ENCODE assay signal across 30 mouse cellular contexts in the genomic region with DNA sequence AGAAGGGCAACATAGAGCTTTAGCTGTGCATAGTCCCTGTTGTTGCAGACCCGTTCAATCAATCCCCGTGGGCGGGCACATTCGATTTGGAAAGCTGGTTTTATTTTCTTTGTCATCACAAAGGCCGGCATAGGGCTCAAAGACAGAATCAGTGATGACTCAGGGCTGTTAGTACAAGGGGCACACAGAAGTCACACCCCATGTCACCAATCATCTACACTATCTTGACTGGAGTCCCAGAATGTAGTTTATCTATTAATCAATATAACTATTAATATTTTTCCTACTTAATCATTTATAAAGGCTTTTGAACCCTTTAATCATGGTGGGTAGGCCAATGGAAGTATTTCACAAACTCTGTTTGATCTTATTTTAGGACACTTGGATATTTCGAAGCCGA. TPM values are rescaled to one million over a fixed set of nuclear protein-coding genes. Genes with fewer than 3 reads are reported as not detected.
"Had no signal": no experiment of that assay in that cellular context is flagged by ENCODE, and none has a peak within 500 bp of the region (broad histone marks: within the 10 kb centered on the region; RNA-seq: fewer than 3 reads in every experiment).

No protein-coding gene starts in this region.

- H3K4me1 ChIP-seq: embryonic facial prominence, embryonic 10.5 days; embryonic facial prominence, embryonic 12.5 days; embryonic facial prominence, embryonic 13.5 days; embryonic facial prominence, embryonic 15.5 days; forebrain, embryonic 10.5 days; forebrain, embryonic 12.5 days; forebrain, embryonic 13.5 days; forebrain, embryonic 15.5 days had no signal

- H3K4me3 ChIP-seq: embryonic facial prominence, embryonic 10.5 days; embryonic facial prominence, embryonic 12.5 days; embryonic facial prominence, embryonic 13.5 days; embryonic facial prominence, embryonic 15.5 days; erythroblast, embryonic 14.5 days; forebrain, embryonic 10.5 days; forebrain, embryonic 12.5 days; forebrain, embryonic 13.5 days; forebrain, embryonic 15.5 days; gastrocnemius, adult 2 months; heart, adult 2 months had no signal

- DNase-seq: cerebellum, adult 2 months; cerebellum, adult 8-10 months; cerebellum, adult 9-10 months; cerebellum, adult 9-11 months; cerebellum, postnatal 10 days; cerebellum, postnatal 14 days; cerebellum, postnatal 25 days; cerebellum, postnatal 36 days; embryo, embryonic 11 days; forebrain, postnatal 0 days; gastrocnemius, adult 2 months; gastrocnemius, postnatal 10 days; gastrocnemius, postnatal 14 days; gastrocnemius, postnatal 25 days; gastrocnemius, postnatal 36 days; heart, adult 18-20 months; heart, adult 2 months had no signal

- H3K27me3 ChIP-seq: embryonic facial prominence, embryonic 12.5 days; embryonic facial prominence, embryonic 13.5 days; embryonic facial prominence, embryonic 15.5 days; forebrain, embryonic 12.5 days; forebrain, embryonic 13.5 days; forebrain, embryonic 15.5 days had no signal

- ATAC-seq: forebrain, embryonic 13.5 days; forebrain, embryonic 14.5 days; forebrain, embryonic 15.5 days; forebrain, embryonic 16.5 days; forebrain, postnatal 0 days had no signal

- H3K9me3 ChIP-seq: embryonic facial prominence, embryonic 12.5 days; embryonic facial prominence, embryonic 13.5 days; embryonic facial prominence, embryonic 15.5 days; forebrain, embryonic 13.5 days; forebrain, embryonic 15.5 days had no signal

- H3K4me2 ChIP-seq: embryonic facial prominence, embryonic 12.5 days; embryonic facial prominence, embryonic 13.5 days; embryonic facial prominence, embryonic 15.5 days; forebrain, embryonic 12.5 days; forebrain, embryonic 13.5 days; forebrain, embryonic 15.5 days had no signal

- H3K27ac ChIP-seq: embryonic facial prominence, embryonic 10.5 days; embryonic facial prominence, embryonic 12.5 days; embryonic facial prominence, embryonic 13.5 days; embryonic facial prominence, embryonic 15.5 days; forebrain, embryonic 10.5 days; forebrain, embryonic 12.5 days; forebrain, embryonic 13.5 days; forebrain, embryonic 15.5 days; gastrocnemius, adult 2 months; heart, adult 2 months had no signal

- H3K9ac ChIP-seq: embryonic facial prominence, embryonic 12.5 days; embryonic facial prominence, embryonic 13.5 days; embryonic facial prominence, embryonic 15.5 days; forebrain, embryonic 12.5 days; forebrain, embryonic 13.5 days; forebrain, embryonic 15.5 days; forebrain, postnatal 0 days had no signal

RNA-seq across cellular contexts. Expression of gene Ucma, which starts 38.0 kb away (rescaled TPM):
- total RNA-seq: common myeloid progenitor, adult 5-6 weeks; forebrain, postnatal 0 days; gastrocnemius, adult 2 months; gastrocnemius, postnatal 25 days; gastrocnemius, postnatal 36 days; granulocyte monocyte progenitor cell, adult 5-6 weeks; heart, adult 2 months had no signal
- polyA plus RNA-seq: embryonic facial prominence, embryonic 12.5 days; erythroblast, embryonic 14.5 days; forebrain, embryonic 12.5 days; forebrain, embryonic 15.5 days; forebrain, embryonic 16.5 days had no signal
